23 mouse cellular contexts compared by ENCODE assay signal in genomic region chr13:105648617-105649016, GRCm38 (mm10).
DNase-seq lines count a peak whose midpoint lies in the region; ATAC-seq and TF ChIP-seq lines count a peak whose summit lies in the region.
"Had no signal": no experiment of that assay in that cellular context is flagged by ENCODE, and none has a peak within 500 bp of the region (broad histone marks: within the 10 kb centered on the region; RNA-seq: fewer than 3 reads in every experiment).

No protein-coding gene starts in this region.

- no peak overlapping the region for H3K4me3 ChIP-seq in layer of hippocampus, adult 2 months
- no peak overlapping the region for H3K4me3 ChIP-seq in left cerebral cortex, adult 2 months
- H3K4me3 ChIP-seq: embryonic facial prominence, embryonic 13.5 days; embryonic facial prominence, embryonic 15.5 days; erythroblast, embryonic 14.5 days; forebrain, embryonic 13.5 days; forebrain, embryonic 15.5 days had no signal

- TF ChIP-seq CTCF in layer of hippocampus, adult 2 months (conservative IDR thresholded peaks at IDR 0.05), result no peak
- no peak for TF ChIP-seq CTCF in left cerebral cortex, adult 2 months (IDR thresholded peaks at IDR 0.05)

- no peak for DNase-seq in frontal cortex, postnatal 36 days (ENCODE audit: low spot score in 2 of 2)
- peak; percentile 24 to 40 for DNase-seq in layer of hippocampus, adult 2 months (ENCODE audit: low spot score in 2 of 2)
- no peak for DNase-seq in layer of hippocampus, postnatal 10 days (ENCODE audit: low spot score in 2 of 2)
- DNase-seq in left cerebral cortex, adult 2 months (ENCODE audit: extremely low spot score in 1 of 2, low spot score in 2 of 2), result no peak
- no peak for DNase-seq in left cerebral cortex, adult 8-10 months (ENCODE audit: low spot score in 2 of 2)
- peak; percentile 36 for DNase-seq in layer of hippocampus, adult 9-11 months
- DNase-seq in left cerebral cortex, adult 9 months (ENCODE audit: low spot score in 2 of 2), result no peak
- DNase-seq: adrenal gland, adult 2 months; adrenal gland, postnatal 10 days; adrenal gland, postnatal 36 days; cerebellum, adult 11 months; cerebellum, adult 18-20 months; cerebellum, adult 8-10 months; cerebellum, adult 9-11 months; cerebellum, postnatal 14 days; cerebellum, postnatal 36 days; embryo, embryonic 11 days had no signal

- peak; percentile 62; the same call in 1 of the 2 replicates for ATAC-seq in frontal cortex, adult (ENCODE audit: low TSS enrichment)
- ATAC-seq: forebrain, embryonic 13.5 days; forebrain, embryonic 15.5 days had no signal

- intact Hi-C loops in left cerebral cortex, adult 2 months (cut with DNase I), result no loop called here

- H3K27ac ChIP-seq in layer of hippocampus, adult 2 months, result peak overlapping the region; percentile 76
- peak overlapping the region; percentile 8; the same call in 1 of the 2 replicates for H3K27ac ChIP-seq in left cerebral cortex, adult 2 months
- H3K27ac ChIP-seq: embryonic facial prominence, embryonic 13.5 days; embryonic facial prominence, embryonic 15.5 days; forebrain, embryonic 13.5 days; forebrain, embryonic 15.5 days had no signal

Comparison
In these comparisons a context has a peak if more than half of its experiments do, and no peak if none do; other contexts are left out.
1. DNase-seq: peak in layer of hippocampus, adult 2 months (2 of 2) and layer of hippocampus, adult 9-11 months (single experiment); none in frontal cortex, postnatal 36 days (0 of 2), layer of hippocampus, postnatal 10 days (0 of 2), left cerebral cortex, adult 2 months (0 of 2), left cerebral cortex, adult 8-10 months (0 of 2) and left cerebral cortex, adult 9 months (0 of 2).